Mouse (Mus musculus) gastrocnemius, postnatal 4 days (tissue): ENCODE results near the gene Fcgr2b. TPM values are rescaled to one million over a fixed set of nuclear protein-coding genes. Genes with fewer than 3 reads are reported as not detected.
"Not testable (repeated sequence)": the region's sequence is repeated elsewhere in the genome, so short reads cannot be mapped to it uniquely, and the experiment has no call there.

Experiments used
- DNase-seq, 2 experiments: peaks; one replicate each; pipeline ENCODE4 v3.0.0; 2021 to 2022; ENCODE audit warnings: low spot score in 2 of 2, mixed read lengths in 2 of 2
- total RNA-seq, 2 experiments: library from RNA; stranded (reverse); gene quantifications; 2 replicates each; pipeline ENCODE4 v1.2.3; 2021

Fcgr2b gene
- total RNA-seq, 2 experiments from 2014 or later: 8.9 to 11.9 TPM

- not testable (repeated sequence) for DNase-seq
Observed at GRCm38 (mm10) chr1:170981679-170982078, 5.3 kb upstream of the Fcgr2b start.

GRCm38 (mm10) chr1:170978601-170979000 lies 2.3 kb upstream of the Fcgr2b start:
- no peak for DNase-seq

GRCm38 (mm10) chr1:170975751-170976161 lies 591 bp downstream of the Fcgr2b start:
- no peak for DNase-seq

GRCm38 (mm10) chr1:170975350-170975749 lies 997 bp downstream of the Fcgr2b start:
- not testable (repeated sequence) for DNase-seq

GRCm38 (mm10) chr1:170974736-170975135 lies 1.6 kb downstream of the Fcgr2b start:
- no peak for DNase-seq

GRCm38 (mm10) chr1:170974171-170974570 lies 2.2 kb downstream of the Fcgr2b start:
- no peak for DNase-seq

- no peak for DNase-seq
Observed at GRCm38 (mm10) chr1:170972936-170973335, 3.4 kb downstream of the Fcgr2b start.

- DNase-seq: no peak
Observed at GRCm38 (mm10) chr1:170972494-170972893, 3.9 kb downstream of the Fcgr2b start.

- no peak for DNase-seq
Observed at GRCm38 (mm10) chr1:170968576-170968975, 7.8 kb downstream of the Fcgr2b start.

- no peak for DNase-seq
Observed at GRCm38 (mm10) chr1:170967581-170967980, 8.8 kb downstream of the Fcgr2b start.

- no peak for DNase-seq
Observed at GRCm38 (mm10) chr1:170963087-170963486, 13.3 kb downstream of the Fcgr2b start.

GRCm38 (mm10) chr1:170962301-170962700 lies 14.0 kb downstream of the Fcgr2b start:
- no peak for DNase-seq

GRCm38 (mm10) chr1:170961101-170961500 lies 15.2 kb downstream of the Fcgr2b start:
- DNase-seq: no peak

GRCm38 (mm10) chr1:170959791-170960190 lies 16.6 kb downstream of the Fcgr2b start:
- no peak for DNase-seq

GRCm38 (mm10) chr1:170958225-170958624 lies 18.1 kb downstream of the Fcgr2b start:
- DNase-seq: no peak

GRCm38 (mm10) chr1:170953192-170953591 lies 23.2 kb downstream of the Fcgr2b start:
- no peak for DNase-seq

- no peak for DNase-seq
Observed at GRCm38 (mm10) chr1:170950772-170951171, 25.6 kb downstream of the Fcgr2b start.

GRCm38 (mm10) chr1:170944908-170945307 lies 31.4 kb downstream of the Fcgr2b start:
- DNase-seq: not testable (repeated sequence)

- DNase-seq: not testable (repeated sequence)
Observed at GRCm38 (mm10) chr1:170944151-170944550, 32.2 kb downstream of the Fcgr2b start.

GRCm38 (mm10) chr1:170939255-170939654 lies 37.1 kb downstream of the Fcgr2b start:
- DNase-seq: no peak

- no peak for DNase-seq
Observed at GRCm38 (mm10) chr1:170934383-170934782, 42.0 kb downstream of the Fcgr2b start.

GRCm38 (mm10) chr1:170933940-170934339 lies 42.4 kb downstream of the Fcgr2b start:
- no peak for DNase-seq

- DNase-seq: no peak
Observed at GRCm38 (mm10) chr1:170933386-170933920, 42.9 kb downstream of the Fcgr2b start.

GRCm38 (mm10) chr1:170932043-170932442 lies 44.3 kb downstream of the Fcgr2b start:
- DNase-seq: no peak
